ENCODE assay signal across 16 mouse cellular contexts in the genomic region with DNA sequence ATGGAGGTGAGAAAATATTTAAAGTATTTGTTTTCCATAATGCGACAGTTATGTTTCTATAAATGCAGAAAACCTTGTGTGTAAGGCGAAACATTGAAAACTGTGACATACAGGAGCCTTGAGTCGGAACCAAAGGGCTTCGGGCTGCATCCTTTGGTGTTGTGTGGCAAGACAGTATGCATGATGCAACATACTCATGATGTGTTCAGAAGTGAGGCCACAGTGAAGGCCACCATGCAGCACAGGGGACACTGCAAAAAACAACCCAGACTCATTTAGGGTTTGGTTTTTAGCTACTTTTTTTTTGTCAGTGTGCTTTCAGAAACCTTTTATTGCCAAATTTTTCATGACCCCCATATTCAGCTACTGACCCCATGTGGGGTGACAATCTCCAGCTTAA. TPM values are rescaled to one million over a fixed set of nuclear protein-coding genes. Genes with fewer than 3 reads are reported as not detected.
DNase-seq lines count a peak whose midpoint lies in the region.
"Had no signal": no experiment of that assay in that cellular context is flagged by ENCODE, and none has a peak within 500 bp of the region (broad histone marks: within the 10 kb centered on the region; RNA-seq: fewer than 3 reads in every experiment).

No protein-coding gene starts in this region.

- DNase-seq in adrenal gland, adult (ENCODE audit: inconsistent age in 2 of 2, low spot score in 1 of 2) = peak; percentile 15 to 83
- DNase-seq in adrenal gland, postnatal 25 days = no peak
- DNase-seq in adrenal gland, adult 8-10 months = peak; percentile 53
- no peak for DNase-seq in adrenal gland, adult 18-20 months (ENCODE audit: low spot score in 2 of 2)
- DNase-seq in adrenal gland, postnatal 36 days = peak; percentile 11 to 39
- no peak for DNase-seq in T-cell, adult 2 months (ENCODE audit: low spot score)
- DNase-seq: B cell, adult 2 months; cerebellum, adult 11-12 months; cerebellum, adult 2 months; cerebellum, adult 9-10 months; cerebellum, postnatal 10 days; cerebellum, postnatal 25 days; forebrain, postnatal 0 days had no signal

RNA-seq across cellular contexts. Expression of a gene that starts 2.5 kb away (rescaled TPM):
- total RNA-seq in adrenal gland, postnatal 25 days (2021) = not detected in 2 replicates
- total RNA-seq in adrenal gland, adult 8-10 months (2022) = under 1 TPM in 2 of 4 experiments, not detected in 2; 0.29 to 0.31 TPM
- total RNA-seq in adrenal gland, adult 18-20 months (2021) = under 1 TPM in 1 of 2 experiments, not detected in 1; 0.13 TPM
- not detected for total RNA-seq in adrenal gland, postnatal 36 days (2021)
- total RNA-seq: CH12.LX; forebrain, postnatal 0 days; gastrocnemius, adult 18-20 months had no signal

RNA-seq across cellular contexts. Expression of a gene that starts 25.7 kb away (rescaled TPM):
- total RNA-seq in adrenal gland, postnatal 25 days (2021) = not detected in 2 replicates
- total RNA-seq in adrenal gland, adult 8-10 months (2022) = not detected
- total RNA-seq in adrenal gland, adult 18-20 months (2021) = not detected
- total RNA-seq in adrenal gland, postnatal 36 days (2021) = not detected
- total RNA-seq: CH12.LX; gastrocnemius, adult 18-20 months had no signal

RNA-seq across cellular contexts. Expression of a gene that starts 29.3 kb away (rescaled TPM):
- total RNA-seq in adrenal gland, postnatal 25 days (2021) = not detected in 2 replicates
- total RNA-seq in adrenal gland, adult 8-10 months (2022) = not detected
- total RNA-seq in adrenal gland, adult 18-20 months (2021) = not detected
- total RNA-seq in adrenal gland, postnatal 36 days (2021) = not detected
- total RNA-seq: CH12.LX; forebrain, postnatal 0 days; gastrocnemius, adult 18-20 months had no signal

RNA-seq across cellular contexts. Expression of a gene that starts 44.6 kb away (rescaled TPM):
- total RNA-seq in adrenal gland, postnatal 25 days (2021) = 0.15 and 0.48 TPM in 2 replicates
- total RNA-seq in adrenal gland, adult 8-10 months (2022) = 1 to 10 TPM in 1 of 4 experiments, under 1 TPM in 3; 0.20 to 1.0 (median 0.58) TPM
- total RNA-seq in adrenal gland, adult 18-20 months (2021) = under 1 TPM in 1 of 2 experiments, not detected in 1; 0.56 TPM
- under 1 TPM; 0.10 to 0.20 TPM for total RNA-seq in adrenal gland, postnatal 36 days (2021)
- total RNA-seq: CH12.LX; gastrocnemius, adult 18-20 months had no signal

RNA-seq across cellular contexts. Expression of a gene that starts 44.9 kb away (rescaled TPM):
- total RNA-seq in adrenal gland, postnatal 25 days (2021) = 0.57 and 0.76 TPM in 2 replicates
- 1 to 10 TPM in 1 of 4 experiments, under 1 TPM in 3; 0.37 to 2.0 (median 0.57) TPM for total RNA-seq in adrenal gland, adult 8-10 months (2022)
- 1 to 10 TPM in 1 of 2 experiments, under 1 TPM in 1; 0.73 to 3.6 TPM for total RNA-seq in adrenal gland, adult 18-20 months (2021)
- 1 to 10 TPM in 1 of 2 experiments, under 1 TPM in 1; 0.99 to 1.5 TPM for total RNA-seq in adrenal gland, postnatal 36 days (2021)
- total RNA-seq: CH12.LX, G1E had no signal

Comparison
In these comparisons a context has a peak if more than half of its experiments do, and no peak if none do; other contexts are left out.
1. DNase-seq: peak in adrenal gland, adult (2 of 2), adrenal gland, adult 8-10 months (single experiment) and adrenal gland, postnatal 36 days (2 of 2); none in adrenal gland, postnatal 25 days (single experiment), adrenal gland, adult 18-20 months (0 of 2) and T-cell, adult 2 months (single experiment).